Mouse (Mus musculus): ENCODE measurements around the gene Sugp2. TPM values are rescaled to one million over a fixed set of nuclear protein-coding genes. Genes with fewer than 3 reads are reported as not detected.
"Not testable (repeated sequence)": the region's sequence is repeated elsewhere in the genome, so short reads cannot be mapped to it uniquely, and the experiment has no call there.

Sugp2 gene
- polyA plus RNA-seq, 1 experiment from 2014 or later: 12.3 TPM

- Histone ChIP-seq H3K9me3 (ENCODE audit: low read length) (no peaks in the 10 kb centered on the region), H3K27me3 (replicated peaks; ENCODE audit: insufficient read depth, low read length) (no peaks in the 10 kb centered on the region), H3K4me3 (ENCODE audit: low read depth, low read length) (peak overlapping the region; percentile 61), H3K4me1 (ENCODE audit: insufficient read depth, low read depth, low read length) (peaks cover 11% of the 10 kb centered on the region; the same call in 1 of the 2 replicates), H3K27ac (ENCODE audit: low read length) (no peak overlapping the region), H3K9ac (replicated peaks; ENCODE audit: low read depth) (0 out of 2 replicates have a peak overlapping the region, but pooled peaks have one; percentile 44), H3K4me2 (replicated peaks; ENCODE audit: low read depth, low read length) (peak overlapping the region; percentile 96), H3K36me3 (ENCODE audit: insufficient read depth, low read length) (no peaks in the 10 kb centered on the region)
- TF ChIP-seq EP300 (IDR thresholded peaks at IDR 0.05) (no peak), CTCF (IDR thresholded peaks at IDR 0.05) (no peak)
- WGBS: 77% methylated on average over 1 of the region's 1 CpGs
- DNase-seq (ENCODE audit: low spot score) (no peak), ATAC-seq (no peak)
Observed at GRCm38 (mm10) chr8:70211275-70211674, 22.8 kb upstream of the Sugp2 start.

GRCm38 (mm10) chr8:70211726-70212111 lies 22.3 kb upstream of the Sugp2 start:
- peak overlapping the region; percentile 61 for H3K4me3 ChIP-seq (ENCODE audit: low read depth, low read length)
- H3K27ac ChIP-seq (ENCODE audit: low read length): peak overlapping the region; percentile 54
- TF ChIP-seq EP300 (IDR thresholded peaks at IDR 0.05) (no peak), CTCF (IDR thresholded peaks at IDR 0.05) (no peak)
- peaks cover 11% of the 10 kb centered on the region; the same call in 1 of the 2 replicates for H3K4me1 ChIP-seq (ENCODE audit: insufficient read depth, low read depth, low read length)
- H3K4me2 ChIP-seq (replicated peaks; ENCODE audit: low read depth, low read length): peak overlapping the region; percentile 96
- no peak for ATAC-seq
- H3K36me3 ChIP-seq (ENCODE audit: insufficient read depth, low read length): no peaks in the 10 kb centered on the region
- H3K9me3 ChIP-seq (ENCODE audit: low read length): no peaks in the 10 kb centered on the region
- H3K9ac ChIP-seq (replicated peaks; ENCODE audit: low read depth): peak overlapping the region; percentile 44
- H3K27me3 ChIP-seq (replicated peaks; ENCODE audit: insufficient read depth, low read length): no peaks in the 10 kb centered on the region
- no peak for DNase-seq (ENCODE audit: low spot score)
- WGBS: 1% methylated on average over 31 of the region's 31 CpGs

GRCm38 (mm10) chr8:70212112-70213055 lies 21.6 kb upstream of the Sugp2 start, which contains the start of gene Slc25a42:
TSS of gene Slc25a42 (minus strand) at chr8:70212305.
- DNase-seq (ENCODE audit: low spot score) (peak; percentile 100), ATAC-seq (peak; percentile 95)
- no peaks in the 10 kb centered on the region for H3K9me3 ChIP-seq (ENCODE audit: low read length)
- WGBS: under 1% methylated on average over 64 of the region's 66 CpGs
- peaks cover 11% of the 10 kb centered on the region; the same call in 1 of the 2 replicates for H3K4me1 ChIP-seq (ENCODE audit: insufficient read depth, low read depth, low read length)
- no peaks in the 10 kb centered on the region for H3K36me3 ChIP-seq (ENCODE audit: insufficient read depth, low read length)
- peak within 1 kb of the TSS; percentile 84 for H3K27ac ChIP-seq (ENCODE audit: low read length)
- H3K27me3 ChIP-seq (replicated peaks; ENCODE audit: insufficient read depth, low read length): no peaks in the 10 kb centered on the region
- peak within 1 kb of the TSS; percentile 96 for H3K4me2 ChIP-seq (replicated peaks; ENCODE audit: low read depth, low read length)
- peak within 1 kb of the TSS; percentile 61 for H3K4me3 ChIP-seq (ENCODE audit: low read depth, low read length)
- H3K9ac ChIP-seq (replicated peaks; ENCODE audit: low read depth): peak within 1 kb of the TSS; percentile 44
- 0 out of 2 replicates have a peak, but pooled peaks have one; percentile 25 for TF ChIP-seq EP300 (IDR thresholded peaks at IDR 0.05)
- TF ChIP-seq CTCF (IDR thresholded peaks at IDR 0.05): peak; percentile 1; the same call in 1 of the 2 replicates

GRCm38 (mm10) chr8:70214411-70214810 lies 19.6 kb upstream of the Sugp2 start:
- Histone ChIP-seq H3K4me1 (ENCODE audit: insufficient read depth, low read depth, low read length) (peaks cover 11% of the 10 kb centered on the region; the same call in 1 of the 2 replicates), H3K4me2 (replicated peaks; ENCODE audit: low read depth, low read length) (no peak overlapping the region), H3K4me3 (ENCODE audit: low read depth, low read length) (no peak overlapping the region), H3K36me3 (ENCODE audit: insufficient read depth, low read length) (no peaks in the 10 kb centered on the region), H3K9me3 (ENCODE audit: low read length) (no peaks in the 10 kb centered on the region), H3K27me3 (replicated peaks; ENCODE audit: insufficient read depth, low read length) (no peaks in the 10 kb centered on the region), H3K27ac (ENCODE audit: low read length) (no peak overlapping the region), H3K9ac (replicated peaks; ENCODE audit: low read depth) (no peak overlapping the region)
- no peak for TF ChIP-seq EP300 (IDR thresholded peaks at IDR 0.05)
- no peak for TF ChIP-seq CTCF (IDR thresholded peaks at IDR 0.05)
- ATAC-seq (no peak), DNase-seq (ENCODE audit: low spot score) (no peak)
- WGBS: 53% methylated on average over 3 of the region's 3 CpGs

GRCm38 (mm10) chr8:70215092-70215491 lies 18.9 kb upstream of the Sugp2 start:
- no peak for ATAC-seq

GRCm38 (mm10) chr8:70216161-70216560 lies 17.9 kb upstream of the Sugp2 start:
- not testable (repeated sequence) for DNase-seq (ENCODE audit: low spot score); H3K36me3 ChIP-seq (ENCODE audit: insufficient read depth, low read length); H3K4me1 ChIP-seq (ENCODE audit: insufficient read depth, low read depth, low read length); H3K9ac ChIP-seq (replicated peaks; ENCODE audit: low read depth); H3K4me2 ChIP-seq (replicated peaks; ENCODE audit: low read depth, low read length); ATAC-seq; H3K4me3 ChIP-seq (ENCODE audit: low read depth, low read length); H3K27me3 ChIP-seq (replicated peaks; ENCODE audit: insufficient read depth, low read length); H3K9me3 ChIP-seq (ENCODE audit: low read length)
- peak overlapping the region; percentile 38; the same call in 1 of the 2 replicates for H3K27ac ChIP-seq (ENCODE audit: low read length)
- WGBS: 57% methylated on average over 3 of the region's 3 CpGs

More at GRCm38 (mm10) chr8:70215092-70215491, 18.9 kb upstream of the Sugp2 start:
- H3K9ac ChIP-seq (replicated peaks; ENCODE audit: low read depth): no peak overlapping the region
- H3K27me3 ChIP-seq (replicated peaks; ENCODE audit: insufficient read depth, low read length): no peaks in the 10 kb centered on the region
- no peak overlapping the region for H3K4me3 ChIP-seq (ENCODE audit: low read depth, low read length)
- TF ChIP-seq CTCF (IDR thresholded peaks at IDR 0.05) (no peak), EP300 (IDR thresholded peaks at IDR 0.05) (no peak)
- H3K4me1 ChIP-seq (ENCODE audit: insufficient read depth, low read depth, low read length): peaks cover 11% of the 10 kb centered on the region; the same call in 1 of the 2 replicates
- WGBS: 59% methylated on average over 5 of the region's 5 CpGs
- no peak overlapping the region for H3K27ac ChIP-seq (ENCODE audit: low read length)
- no peak for DNase-seq (ENCODE audit: low spot score)
- H3K9me3 ChIP-seq (ENCODE audit: low read length): no peaks in the 10 kb centered on the region
- H3K4me2 ChIP-seq (replicated peaks; ENCODE audit: low read depth, low read length): no peak overlapping the region
- no peaks in the 10 kb centered on the region for H3K36me3 ChIP-seq (ENCODE audit: insufficient read depth, low read length)
